Mouse (Mus musculus) limb, embryonic 15.5 days (tissue): ENCODE data around the gene BC147527. TPM values are rescaled to one million over a fixed set of nuclear protein-coding genes. Genes with fewer than 3 reads are reported as not detected.

Experiments
- ATAC-seq: fragments of 200-750 bp; cut with Nextera tagmentation; 2 replicates; pipeline ENCODE4 v1.8.0; 2017; ENCODE audit warnings: low read depth, moderate TSS enrichment; ENCODE audit not compliant: insufficient number of reproducible peaks, low FRiP score, low TSS enrichment
- H3K27ac ChIP-seq: fragments of 300-500 bp; sonication (generic); 2 replicates; pipeline ENCODE4 v1.5.1; 2015; ENCODE audit warnings: moderate library complexity, mild to moderate bottlenecking, inconsistent platforms
- H3K27me3 ChIP-seq: fragments of 300-500 bp; sonication (generic); 2 replicates; pipeline ENCODE4 v1.6.1; 2015; ENCODE audit warnings: inconsistent platforms
- H3K36me3 ChIP-seq: fragments of 300-500 bp; sonication (generic); 2 replicates; pipeline ENCODE4 v1.6.1; 2015; ENCODE audit warnings: inconsistent platforms
- H3K4me1 ChIP-seq: fragments of 300-500 bp; sonication (generic); 2 replicates; pipeline ENCODE4 v1.6.1; 2015; ENCODE audit warnings: inconsistent platforms
- H3K4me2 ChIP-seq: fragments of 300-500 bp; sonication (generic); 2 replicates; pipeline ENCODE4 v1.6.1; 2015; ENCODE audit warnings: mild to moderate bottlenecking, inconsistent platforms
- H3K4me3 ChIP-seq: fragments of 300-500 bp; sonication (generic); 2 replicates; pipeline ENCODE4 v1.5.1; 2015; ENCODE audit warnings: mild to moderate bottlenecking, inconsistent platforms
- H3K9ac ChIP-seq: fragments of 300-500 bp; sonication (generic); 2 replicates; pipeline ENCODE4 v1.6.1; 2015; ENCODE audit warnings: inconsistent platforms
- H3K9me3 ChIP-seq: fragments of 300-500 bp; sonication (generic); 2 replicates; pipeline ENCODE4 v1.6.1; 2016; ENCODE audit warnings: inconsistent platforms
- WGBS: fragments of 180-500 bp; shearing (Covaris S2); methylation state at CpG from one replicate; pipeline ENCODE4 v1.1.7; 2015; 5-methylcytosine and 5-hydroxymethylcytosine counted together
- polyA plus RNA-seq: library from polyadenylated mRNA; unstranded; fragments of >200 nt; fragmentation: Nextera tagmentation; extraction: Ambion mirVana; gene quantifications from 2 replicates; pipeline ENCODE4 v1.2.1, GENCODE M21; 2015

The BC147527 gene
- polyA plus RNA-seq, 1 experiment from 2014 or later, result 0.35 TPM

GRCm38 (mm10) chr13:120320183-120320582, 20.0 kb downstream of the BC147527 start:
- Histone ChIP-seq H3K27ac (no peak overlapping the region), H3K4me3 (no peak overlapping the region), H3K4me2 (no peak overlapping the region), H3K36me3 (no peaks in the 10 kb centered on the region), H3K9me3 (no peaks in the 10 kb centered on the region), H3K9ac (no peak overlapping the region), H3K4me1 (no peaks in the 10 kb centered on the region), H3K27me3 (no peaks in the 10 kb centered on the region)
- ATAC-seq, result no peak
- 66% methylated on average over 3 of the region's 3 CpGs for WGBS

- no peaks in the 10 kb centered on the region for H3K36me3 ChIP-seq
- H3K9me3 ChIP-seq, result no peaks in the 10 kb centered on the region
- H3K9ac ChIP-seq, result no peak overlapping the region
- no peaks in the 10 kb centered on the region for H3K4me1 ChIP-seq
- H3K4me3 ChIP-seq, result no peak overlapping the region
- no peak overlapping the region for H3K27ac ChIP-seq
- no peak overlapping the region for H3K4me2 ChIP-seq
- no peak for ATAC-seq
- WGBS, result 96% methylated on average over 1 of the region's 1 CpGs
- no peaks in the 10 kb centered on the region for H3K27me3 ChIP-seq
These were observed 20.5 kb downstream of the BC147527 start for GRCm38 (mm10) chr13:120320721-120321120.

Other genes with a start within 250 kb of the BC147527 start
- 0.23 TPM in 1 of 2 replicates, not detected in the other for gene Gm21188, start 248.2 kb upstream of the BC147527 start, polyA plus RNA-seq
- gene Gm20767, start 160.1 kb upstream of the BC147527 start, polyA plus RNA-seq, result not detected in 2 replicates
- not detected in 2 replicates for gene Gm21818, start 128.0 kb upstream of the BC147527 start, polyA plus RNA-seq
- gene Gm21762, start 84.4 kb upstream of the BC147527 start, polyA plus RNA-seq, result not detected in 2 replicates
- gene Gm21731, start 61.3 kb upstream of the BC147527 start, polyA plus RNA-seq, result not detected in 2 replicates
- not detected in 2 replicates for gene AF067061, start 37.3 kb upstream of the BC147527 start, polyA plus RNA-seq
- not detected in 2 replicates for gene Tcstv3, start 16.5 kb downstream of the BC147527 start, polyA plus RNA-seq